In genomic region chr6:31564182-31564531, GRCm38 (mm10) we compare ENCODE assay signal across 8 mouse cellular contexts. TPM values are rescaled to one million over a fixed set of nuclear protein-coding genes. Genes with fewer than 3 reads are reported as not detected.
DNase-seq lines count a peak whose midpoint lies in the region; ATAC-seq and TF ChIP-seq lines count a peak whose summit lies in the region.

No protein-coding gene starts in this region.

- TF ChIP-seq EP300 in heart, postnatal 0 days (IDR thresholded peaks at IDR 0.05; ENCODE audit: low read depth): no peak

- no peaks in the 10 kb centered on the region for H3K36me3 ChIP-seq in heart, postnatal 0 days (replicated peaks; ENCODE audit: control insufficient read depth, insufficient read depth, low read length)
- no peaks in the 10 kb centered on the region; the same call in 1 of the 2 replicates for H3K36me3 ChIP-seq in hindbrain, embryonic 10.5 days
- H3K36me3 ChIP-seq in midbrain, embryonic 11.5 days (ENCODE audit: control insufficient read depth, insufficient read depth, low read length): no peaks in the 10 kb centered on the region

- H3K27me3 ChIP-seq in heart, postnatal 0 days (ENCODE audit: control insufficient read depth, insufficient read depth, low read length): peaks cover 8% of the 10 kb centered on the region
- peaks cover 45% of the 10 kb centered on the region for H3K27me3 ChIP-seq in hindbrain, embryonic 10.5 days (ENCODE audit: insufficient read depth, poor library complexity, severe bottlenecking)
- H3K27me3 ChIP-seq in midbrain, embryonic 11.5 days (ENCODE audit: control insufficient read depth, insufficient read depth, low read length): no peaks in the 10 kb centered on the region

- H3K27ac ChIP-seq in heart, postnatal 0 days (ENCODE audit: low read depth): peak overlapping the region; percentile 41; the same call in 1 of the 2 replicates
- peak overlapping the region; percentile 63 for H3K27ac ChIP-seq in brown adipose tissue, adult 24 weeks (replicated peaks; ENCODE audit: low read depth, low read length)
- peak overlapping the region; percentile 94 for H3K27ac ChIP-seq in hindbrain, embryonic 10.5 days
- H3K27ac ChIP-seq in midbrain, embryonic 11.5 days (ENCODE audit: low read depth, low read length): no peak overlapping the region; the same call in 1 of the 2 replicates

- peak overlapping the region; percentile 67; the same call in 1 of the 2 replicates for H3K9ac ChIP-seq in heart, postnatal 0 days (replicated peaks; ENCODE audit: low read depth, low read length)
- peak overlapping the region; percentile 80 for H3K9ac ChIP-seq in midbrain, embryonic 11.5 days (ENCODE audit: low read length)

- intact Hi-C loops in heart, postnatal 14 days (cut with DNase I): no loop called here

- 1% methylated on average over 18 of the region's 18 CpGs for WGBS in heart, postnatal 0 days
- WGBS in hindbrain, embryonic 10.5 days: under 1% methylated on average over 18 of the region's 18 CpGs
- under 1% methylated on average over 18 of the region's 18 CpGs for WGBS in midbrain, embryonic 11.5 days

- no peak for TF ChIP-seq CTCF in heart, postnatal 0 days (IDR thresholded peaks at IDR 0.05; ENCODE audit: low read depth)

- no peaks in the 10 kb centered on the region; the same call in 1 of the 2 replicates for H3K4me1 ChIP-seq in heart, postnatal 0 days (ENCODE audit: control insufficient read depth, insufficient read depth)
- peaks cover 10% of the 10 kb centered on the region; the same call in 1 of the 2 replicates for H3K4me1 ChIP-seq in brown adipose tissue, adult 24 weeks (ENCODE audit: control insufficient read depth, insufficient read depth, insufficient read length, low read length)
- H3K4me1 ChIP-seq in hindbrain, embryonic 10.5 days (replicated peaks): peaks cover 74% of the 10 kb centered on the region
- peaks cover 31% of the 10 kb centered on the region for H3K4me1 ChIP-seq in midbrain, embryonic 11.5 days (ENCODE audit: control insufficient read depth, insufficient read depth, low read length)

- no peak for DNase-seq in heart, postnatal 0 days (ENCODE audit: low spot score)
- DNase-seq in heart, postnatal 14 days: no peak
- no peak for DNase-seq in hindbrain, embryonic 10.5 days (ENCODE audit: low spot score)
- no peak for DNase-seq in midbrain, embryonic 11.5 days (ENCODE audit: low spot score, missing footprints)
- no peak for DNase-seq in thymus, postnatal 25 days
- no peak for DNase-seq in spleen, adult 12 weeks (ENCODE audit: low spot score)
- DNase-seq in spleen, postnatal 4 days (ENCODE audit: low spot score in 2 of 2): no peak

- H3K4me3 ChIP-seq in heart, postnatal 0 days (ENCODE audit: low read depth, low read length): peak overlapping the region; percentile 63
- H3K4me3 ChIP-seq in brown adipose tissue, adult 24 weeks (ENCODE audit: insufficient read depth, low read depth, low read length): peak overlapping the region; percentile 66
- peak overlapping the region; percentile 84 for H3K4me3 ChIP-seq in hindbrain, embryonic 10.5 days
- peak overlapping the region; percentile 70 for H3K4me3 ChIP-seq in midbrain, embryonic 11.5 days (ENCODE audit: low read depth, low read length)

- ATAC-seq in heart, postnatal 0 days (ENCODE audit: insufficient read depth, low read depth): no peak
- ATAC-seq in midbrain, embryonic 11.5 days (ENCODE audit: low FRiP score): peak; percentile 61; the same call in 1 of the 2 replicates

- H3K9me3 ChIP-seq in heart, postnatal 0 days (replicated peaks; ENCODE audit: control insufficient read depth, low read length): no peaks in the 10 kb centered on the region
- H3K9me3 ChIP-seq in hindbrain, embryonic 10.5 days: no peaks in the 10 kb centered on the region
- H3K9me3 ChIP-seq in midbrain, embryonic 11.5 days (ENCODE audit: control insufficient read depth, low read length): no peaks in the 10 kb centered on the region

- peak overlapping the region; percentile 94 for H3K4me2 ChIP-seq in heart, postnatal 0 days (ENCODE audit: low read depth, low read length)
- H3K4me2 ChIP-seq in midbrain, embryonic 11.5 days: peak overlapping the region; percentile 94

RNA-seq across cellular contexts. Expression of gene Podxl, which starts 0.4 kb away (rescaled TPM):
- total RNA-seq in heart, postnatal 0 days (2014; rRNA removed; ENCODE audit: low replicate concordance): 44.0 and 83.1 TPM in 2 replicates
- polyA plus RNA-seq in heart, postnatal 0 days (2015; fragmentation: Nextera tagmentation; extraction: Ambion mirVana): 14.9 and 17.6 TPM in 2 replicates
- 10 to 100 TPM; 87.5 to 88.3 TPM for total RNA-seq in heart, postnatal 14 days (2021)
- 13.0 and 18.7 TPM in 2 replicates for polyA plus RNA-seq in brown adipose tissue, adult 24 weeks (2012; ENCODE audit: insufficient read depth, insufficient read length, missing spikeins)
- polyA plus RNA-seq in hindbrain, embryonic 10.5 days (2016; fragmentation: Nextera tagmentation; extraction: Ambion mirVana): 16.2 and 19.8 TPM in 2 replicates
- 10.8 and 13.2 TPM in 2 replicates for polyA plus RNA-seq in midbrain, embryonic 11.5 days (2014; fragmentation: Nextera tagmentation; extraction: Ambion mirVana)
